Mouse (Mus musculus): ENCODE results near the gene Stx4a.
"Not testable (repeated sequence)": the region's sequence is repeated elsewhere in the genome, so short reads cannot be mapped to it uniquely, and the experiment has no call there.

Gene Stx4a

DNA sequence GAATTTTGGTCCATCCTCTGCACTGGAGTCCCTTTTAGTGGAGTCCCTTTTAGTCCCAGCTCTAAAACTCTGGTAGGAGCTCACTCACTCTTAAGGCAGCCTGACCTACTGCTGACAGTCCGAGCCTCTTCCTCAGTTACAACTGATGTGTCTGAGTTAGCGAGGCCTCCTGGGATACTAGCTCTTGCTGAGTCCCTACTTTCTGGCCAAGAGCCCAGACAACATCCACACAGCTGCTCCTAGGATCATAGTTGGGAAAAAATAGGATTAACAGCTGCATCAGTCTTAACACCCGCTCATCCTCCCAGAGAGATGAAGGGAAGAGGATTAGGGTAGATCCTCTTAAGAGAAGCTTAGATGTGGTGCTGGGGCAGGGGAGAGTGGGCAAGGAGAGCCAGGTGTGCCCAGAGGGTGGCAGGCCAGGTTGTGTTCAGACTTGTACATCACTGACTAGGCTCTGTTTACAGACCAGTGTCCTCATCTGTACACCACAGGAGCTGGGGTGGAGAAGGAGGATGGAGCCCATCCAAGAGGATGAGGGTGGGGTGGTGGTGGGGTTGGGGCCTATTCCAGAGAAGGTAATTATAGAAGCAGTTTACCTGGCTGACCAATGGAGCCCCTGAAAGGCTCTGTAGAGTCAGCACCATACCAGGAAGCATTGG is 45.2 kb downstream of the Stx4a start:
- no peak for DNase-seq (ENCODE audit: low spot score)

DNA sequence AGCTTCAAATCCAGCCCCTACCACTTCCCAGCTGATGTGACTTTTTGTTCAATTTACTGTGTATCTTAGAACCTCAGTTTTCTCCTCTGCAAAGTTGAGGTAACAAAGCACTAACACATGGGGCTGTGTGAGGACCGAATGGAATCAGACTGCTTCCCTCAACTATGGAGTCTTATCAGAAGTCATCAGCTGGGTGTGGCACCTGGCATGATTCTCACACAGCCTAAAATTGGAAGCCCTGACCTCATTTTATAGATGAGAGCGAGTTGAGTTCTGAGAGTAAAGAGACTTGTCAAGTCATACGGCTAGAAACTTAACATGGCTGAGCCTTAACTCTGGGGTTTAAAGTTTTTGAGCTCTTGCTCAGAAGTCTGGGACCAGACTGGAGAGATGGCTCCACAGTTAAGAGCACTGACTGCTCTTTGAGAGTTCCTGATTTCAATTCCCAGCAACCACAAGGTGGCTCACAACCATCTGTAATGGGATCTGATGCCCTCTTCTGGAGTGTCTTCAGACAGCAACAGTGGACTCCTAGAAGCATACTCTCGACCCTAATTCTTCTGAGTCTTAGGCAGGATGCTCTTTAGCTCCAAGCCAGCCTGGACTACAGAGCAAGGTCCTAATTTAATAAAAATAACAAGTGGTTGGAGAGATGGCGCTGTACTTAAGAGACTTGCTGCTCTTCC is 46.2 kb downstream of the Stx4a start:
- DNase-seq (ENCODE audit: low spot score): no peak

DNA sequence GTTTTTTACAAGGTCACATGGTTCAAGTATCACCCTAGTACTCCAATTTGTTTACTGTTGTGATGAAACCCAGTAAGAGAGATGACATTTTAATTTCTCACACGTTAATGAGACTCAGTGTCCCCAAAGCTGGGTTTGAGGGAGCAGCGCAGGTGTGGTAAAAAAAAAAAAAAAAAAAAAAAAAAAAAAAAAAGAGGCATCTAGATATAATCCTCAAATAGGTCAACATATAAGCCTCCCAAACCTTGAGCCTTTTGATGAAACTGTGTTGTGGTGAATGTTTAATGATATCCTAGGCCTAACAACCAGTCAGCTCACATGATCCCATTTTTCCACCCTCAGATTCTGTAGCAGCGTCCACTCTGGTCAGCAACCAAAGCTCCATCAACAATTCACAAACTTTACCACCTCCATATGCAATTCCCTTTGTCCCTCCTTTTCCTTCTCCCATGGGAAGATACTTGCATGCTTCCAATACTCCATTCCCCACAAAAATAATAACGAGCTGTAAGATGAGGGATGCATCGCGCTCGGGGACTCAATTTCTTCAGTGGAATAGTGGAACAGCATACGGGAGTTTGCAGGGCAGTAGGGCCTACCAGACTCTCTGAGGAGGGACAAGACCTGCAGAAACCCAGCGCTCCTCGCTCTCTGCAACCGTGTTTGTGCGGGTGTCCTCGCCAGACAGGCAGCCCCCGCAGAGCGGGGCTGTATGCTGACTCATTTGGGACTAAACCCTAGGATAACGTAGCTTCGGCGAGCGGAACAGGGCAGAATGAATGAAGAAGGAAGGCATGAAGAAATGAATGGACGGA is 50.9 kb downstream of the Stx4a start:
- no peak for DNase-seq (ENCODE audit: low spot score)

DNA sequence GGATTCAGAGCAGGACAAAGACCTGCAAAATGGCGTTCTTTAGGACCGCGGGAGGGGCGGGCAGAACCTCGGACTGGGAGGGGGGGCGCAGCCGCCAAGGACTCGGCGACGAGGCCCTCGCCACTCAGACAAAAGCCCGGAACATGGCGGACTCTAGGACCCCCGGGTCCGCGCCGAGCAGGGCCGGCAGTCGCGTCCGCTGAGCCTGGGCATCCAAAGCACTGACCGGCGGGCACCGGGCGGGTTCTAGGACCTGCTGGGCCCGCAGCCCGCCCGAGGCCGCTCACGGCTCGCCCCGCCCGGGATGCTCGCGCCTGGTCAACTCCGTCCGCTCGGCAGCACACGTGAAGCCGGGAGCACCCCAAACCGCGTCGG is 51.5 kb downstream of the Stx4a start:
- DNase-seq (ENCODE audit: low spot score): peak; percentile 91

DNA sequence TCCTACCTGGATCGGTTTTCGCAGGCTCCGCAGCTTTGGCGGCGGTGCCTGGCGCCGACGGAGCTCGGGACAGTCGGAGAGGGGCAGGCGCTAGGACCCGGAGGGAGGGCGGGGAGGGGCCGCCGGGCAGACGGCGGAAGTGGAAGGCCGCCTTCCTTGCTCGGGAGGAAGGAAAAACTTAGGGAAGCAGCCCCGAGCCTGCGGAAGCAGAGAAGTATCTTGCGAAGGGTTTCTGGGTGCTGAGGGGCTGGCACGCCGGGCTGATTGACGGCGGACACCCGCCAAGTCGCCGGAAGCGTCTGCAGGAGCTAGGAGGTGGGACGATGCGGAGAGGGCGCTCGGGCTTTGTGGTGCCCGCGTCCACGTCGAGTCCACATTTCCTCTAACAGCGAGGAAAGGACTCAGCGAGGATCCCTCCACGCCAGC is 52.0 kb downstream of the Stx4a start, which contains the start of gene Zfp646:
Zfp646 (plus strand) TSS at position 181 of the 426 bp plus-strand sequence.
- peak; percentile 72 for DNase-seq (ENCODE audit: low spot score)

DNA sequence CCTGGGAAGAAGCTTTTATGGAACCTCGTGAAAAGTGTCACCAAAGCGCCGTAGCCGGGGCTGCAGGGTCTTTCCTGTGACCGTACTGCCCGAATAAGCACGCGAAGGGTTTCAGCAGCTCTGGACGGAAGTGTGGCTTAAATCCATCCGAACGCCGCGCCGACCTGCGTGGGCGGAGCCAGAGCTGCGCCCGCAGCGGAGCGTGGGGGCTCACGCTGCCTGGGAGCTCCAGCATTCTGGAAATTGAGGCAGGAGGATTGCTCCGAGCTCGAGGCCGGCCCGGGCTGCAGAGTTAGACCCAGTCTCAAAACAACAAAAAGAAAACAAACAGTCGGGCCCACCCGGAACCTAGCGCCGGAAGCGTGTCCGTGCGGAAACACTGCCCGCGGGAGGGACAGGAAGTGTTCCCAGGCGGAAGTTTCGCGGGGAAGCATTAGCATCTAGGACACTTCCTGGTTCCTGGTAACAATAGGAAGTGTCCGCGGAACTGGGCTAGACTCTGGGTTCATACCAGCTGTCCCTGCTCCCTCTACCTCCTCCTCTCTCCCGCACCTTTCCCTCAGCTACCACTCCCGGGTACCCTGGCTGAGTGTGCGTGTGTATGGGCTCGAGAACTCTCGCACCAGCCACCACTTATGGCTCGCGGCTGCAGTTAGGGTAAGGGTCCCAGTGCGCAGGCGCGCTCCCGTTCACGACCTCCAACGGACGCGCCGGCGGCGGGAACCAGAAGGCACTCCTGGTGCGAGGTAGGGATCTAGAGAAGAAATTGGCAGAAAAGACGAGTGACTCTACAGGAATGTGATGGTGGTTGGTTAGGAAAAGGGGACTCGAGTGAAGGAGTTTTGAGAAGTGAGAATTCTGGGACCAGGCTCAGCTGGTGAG is 52.6 kb downstream of the Stx4a start, which contains the start of gene Zfp668:
Zfp668 (minus strand) TSS at position 362 of the 882 bp plus-strand sequence.
- peak; percentile 91 for DNase-seq (ENCODE audit: low spot score)

DNA sequence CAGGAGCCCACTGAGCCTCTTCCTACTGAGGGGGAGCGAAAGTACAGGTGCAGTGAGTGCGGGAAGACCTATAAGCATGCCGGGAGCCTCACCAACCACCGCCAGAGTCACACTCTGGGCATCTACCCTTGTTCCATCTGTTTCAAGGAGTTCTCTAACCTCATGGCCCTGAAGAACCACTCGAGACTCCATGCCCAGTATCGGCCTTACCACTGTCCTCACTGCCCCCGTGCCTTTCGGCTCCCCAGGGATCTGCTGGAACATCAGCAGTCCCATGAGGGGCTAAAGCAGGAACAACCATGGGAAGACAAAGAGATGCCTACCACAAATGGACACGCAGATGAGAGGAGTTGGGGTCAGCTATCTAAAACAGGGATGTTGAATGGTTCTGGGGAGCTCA is 55.2 kb downstream of the Stx4a start:
- no peak for DNase-seq (ENCODE audit: low spot score)

DNA sequence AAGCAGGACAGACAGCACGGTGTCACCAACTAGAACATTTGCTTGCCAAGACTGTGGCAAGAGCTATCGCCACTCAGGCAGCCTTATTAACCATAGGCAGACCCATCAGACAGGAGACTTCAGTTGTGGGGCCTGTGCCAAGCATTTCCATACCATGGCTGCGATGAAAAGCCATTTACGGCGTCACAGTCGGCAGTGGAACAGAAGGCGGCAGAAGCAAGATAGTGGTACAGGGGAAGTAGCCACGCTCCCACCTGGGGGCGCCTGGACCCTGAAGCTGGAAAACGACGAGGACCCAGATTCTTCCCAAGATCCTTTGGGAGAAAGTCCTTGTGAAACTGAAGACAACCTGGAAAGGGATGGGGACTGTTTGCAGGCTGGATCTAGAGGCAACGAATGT is 56.3 kb downstream of the Stx4a start:
- DNase-seq (ENCODE audit: low spot score): no peak

GRCm38 (mm10) chr7:127885951-127886350 is 61.9 kb downstream of the Stx4a start:
- peak; percentile 77 for DNase-seq (ENCODE audit: low spot score)

GRCm38 (mm10) chr7:127886551-127886950 is 62.5 kb downstream of the Stx4a start:
- DNase-seq (ENCODE audit: low spot score): no peak

GRCm38 (mm10) chr7:127887191-127887590 is 63.1 kb downstream of the Stx4a start:
- DNase-seq (ENCODE audit: low spot score): no peak

DNA sequence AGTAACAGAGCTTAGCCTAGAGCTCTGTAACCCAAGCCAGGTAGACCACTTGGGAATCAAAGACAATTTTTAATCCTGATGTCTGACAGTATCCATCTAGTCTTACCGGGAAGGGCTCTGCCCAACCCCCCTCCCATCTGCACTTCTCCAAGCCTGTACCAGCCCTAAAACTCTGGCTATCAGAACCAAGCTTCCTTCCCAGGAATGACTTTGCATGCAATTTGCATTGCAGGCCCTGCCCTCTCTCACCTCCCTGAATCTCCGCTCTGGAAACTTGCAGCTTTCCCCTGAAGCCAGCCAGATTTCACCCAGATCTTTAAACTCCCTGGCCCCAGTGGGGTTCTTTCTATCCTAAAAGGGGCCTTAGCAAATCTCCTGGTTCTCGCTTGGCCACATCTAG is 63.7 kb downstream of the Stx4a start:
- DNase-seq (ENCODE audit: low spot score): no peak

- DNase-seq (ENCODE audit: low spot score): no peak
Observed at GRCm38 (mm10) chr7:127888821-127889220, 64.7 kb downstream of the Stx4a start.

DNA sequence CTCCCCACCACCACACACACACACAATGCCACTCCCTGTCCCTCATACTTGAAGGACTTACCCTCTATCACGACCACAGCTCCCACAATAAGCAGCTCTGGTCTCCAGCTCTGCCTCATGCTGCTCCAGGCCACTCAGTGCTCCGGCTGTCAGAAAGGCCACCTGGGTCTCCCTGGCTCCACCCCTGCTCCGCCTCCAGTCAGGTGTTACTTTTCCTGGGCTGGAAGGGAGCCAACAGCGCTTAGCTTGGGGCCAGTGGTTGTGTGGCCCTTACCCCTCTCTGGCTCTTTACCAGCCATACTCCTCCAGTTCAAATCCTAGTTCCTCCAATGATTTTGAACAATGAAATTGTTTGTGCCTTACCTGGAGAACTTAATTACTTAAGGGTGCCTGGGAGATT is 66.7 kb downstream of the Stx4a start, which contains the start of gene Prss53:
Prss53 (minus strand) TSS at position 173 of the 400 bp plus-strand sequence.
- no peak for DNase-seq (ENCODE audit: low spot score)

GRCm38 (mm10) chr7:127894480-127894879 is 70.4 kb downstream of the Stx4a start:
- DNase-seq (ENCODE audit: low spot score): no peak

DNA sequence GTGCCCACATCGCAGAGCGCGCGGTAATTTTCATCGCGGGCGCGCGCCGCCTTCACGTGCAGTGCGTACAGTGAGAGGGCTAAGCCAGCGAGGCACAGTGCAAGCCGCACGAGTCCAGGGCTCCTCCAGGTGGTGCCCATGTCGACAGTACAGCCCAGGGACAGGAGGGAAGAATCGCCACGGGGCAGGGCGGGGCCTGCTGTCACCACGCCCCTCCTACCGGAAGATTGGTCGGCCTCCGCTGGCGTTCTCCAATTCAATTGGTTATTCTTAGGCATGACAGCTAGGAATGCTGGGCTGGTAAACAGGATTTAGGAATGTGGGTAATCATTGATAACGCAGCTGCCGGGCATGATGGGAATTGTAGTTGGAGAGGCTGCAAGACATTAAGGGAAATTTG is 71.3 kb downstream of the Stx4a start, which contains the start of the genes Gm21974 and Vkorc1:
Gm21974 (minus strand) TSS at position 13 of the 400 bp plus-strand sequence.
Vkorc1 (minus strand) TSS at position 176 of the 400 bp plus-strand sequence.
- peak; percentile 96 for DNase-seq (ENCODE audit: low spot score)

- not testable (repeated sequence) for DNase-seq (ENCODE audit: low spot score)
Observed at GRCm38 (mm10) chr7:127895891-127896290, 71.8 kb downstream of the Stx4a start.

- DNase-seq (ENCODE audit: low spot score): peak; percentile 63
Observed at GRCm38 (mm10) chr7:127896384-127896783, 72.3 kb downstream of the Stx4a start.

DNA sequence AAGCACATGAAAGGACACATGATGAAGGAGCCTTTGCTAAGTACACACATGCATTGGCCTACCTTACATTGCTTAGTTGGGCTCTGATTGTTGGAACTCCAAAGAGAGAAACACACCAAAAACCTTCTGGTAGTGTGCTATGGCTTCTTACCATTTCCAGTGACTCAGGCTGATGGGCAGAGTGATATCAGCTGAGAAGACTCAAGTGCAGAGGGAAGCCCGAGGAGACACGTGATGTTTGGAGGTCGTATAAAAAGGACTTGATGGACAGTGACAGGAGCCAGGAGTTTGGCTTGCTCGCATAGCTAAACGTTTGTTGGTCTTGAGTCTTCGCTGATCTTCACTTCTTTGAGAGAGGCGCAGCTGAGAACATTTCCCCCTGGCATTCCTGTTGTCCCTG is 73.4 kb downstream of the Stx4a start:
- DNase-seq (ENCODE audit: low spot score): no peak

- no peak for DNase-seq (ENCODE audit: low spot score)
Observed at GRCm38 (mm10) chr7:127898179-127898956, 74.3 kb downstream of the Stx4a start.
